Mouse (Mus musculus) right cerebral cortex, postnatal 14 days (tissue): ENCODE measurements at regions not wholly inside any gene's neighbourhood (a gene's known extent, or its start where the extent isn't known, plus 50 kb on each side); places are given as distances from the start of the nearest gene placed in this dataset.
"Not testable (repeated sequence)": the region's sequence is repeated elsewhere in the genome, so short reads cannot be mapped to it uniquely, and the experiment has no call there.

Experiments
- DNase-seq: peaks from one replicate; pipeline ENCODE4 v3.0.0; 2022

GRCm38 (mm10) chrX:18960465-18960864, 499.3 kb upstream of the 4930578C19Rik start:
- DNase-seq, result no peak

GRCm38 (mm10) chrX:18942612-18943011, 481.4 kb upstream of the 4930578C19Rik start:
- DNase-seq, result no peak

GRCm38 (mm10) chrX:18933340-18933739, 472.1 kb upstream of the 4930578C19Rik start:
- DNase-seq, result no peak

- DNase-seq, result no peak
Measured at GRCm38 (mm10) chrX:18923084-18923483, 461.9 kb upstream of the 4930578C19Rik start.

- no peak for DNase-seq
Measured at GRCm38 (mm10) chrX:18921366-18922092, 460.3 kb upstream of the 4930578C19Rik start.

- no peak for DNase-seq
Measured at GRCm38 (mm10) chrX:18882784-18883171, 421.6 kb upstream of the 4930578C19Rik start.

GRCm38 (mm10) chrX:18882088-18882783, 421.0 kb upstream of the 4930578C19Rik start:
- peak; percentile 6 for DNase-seq

GRCm38 (mm10) chrX:18875734-18876133, 414.5 kb upstream of the 4930578C19Rik start:
- DNase-seq, result no peak

- DNase-seq, result no peak
Measured at GRCm38 (mm10) chrX:18874051-18874450, 412.9 kb upstream of the 4930578C19Rik start.

- DNase-seq, result no peak
Measured at GRCm38 (mm10) chrX:18838668-18839067, 377.5 kb upstream of the 4930578C19Rik start.

GRCm38 (mm10) chrX:18824971-18825370, 363.8 kb upstream of the 4930578C19Rik start:
- DNase-seq, result not testable (repeated sequence)

- DNase-seq, result no peak
Measured at GRCm38 (mm10) chrX:18814441-18814973, 353.3 kb upstream of the 4930578C19Rik start.
